Mouse (Mus musculus) erythroblast, embryonic 14.5 days (primary cell): Measurements from ENCODE around the gene Cdkn2aipnl.

Experiments
- GATA1 ChIP-seq: IDR thresholded peaks from 2 replicates; pipeline ENCODE4 v1.6.1; 2012; ENCODE audit warnings: low read length, inconsistent platforms, mixed read lengths
- TAL1 ChIP-seq: IDR thresholded peaks from 3 replicates; pipeline ENCODE4 v1.6.1; 2012; ENCODE audit warnings: low read length, inconsistent platforms, mixed read lengths

DNA sequence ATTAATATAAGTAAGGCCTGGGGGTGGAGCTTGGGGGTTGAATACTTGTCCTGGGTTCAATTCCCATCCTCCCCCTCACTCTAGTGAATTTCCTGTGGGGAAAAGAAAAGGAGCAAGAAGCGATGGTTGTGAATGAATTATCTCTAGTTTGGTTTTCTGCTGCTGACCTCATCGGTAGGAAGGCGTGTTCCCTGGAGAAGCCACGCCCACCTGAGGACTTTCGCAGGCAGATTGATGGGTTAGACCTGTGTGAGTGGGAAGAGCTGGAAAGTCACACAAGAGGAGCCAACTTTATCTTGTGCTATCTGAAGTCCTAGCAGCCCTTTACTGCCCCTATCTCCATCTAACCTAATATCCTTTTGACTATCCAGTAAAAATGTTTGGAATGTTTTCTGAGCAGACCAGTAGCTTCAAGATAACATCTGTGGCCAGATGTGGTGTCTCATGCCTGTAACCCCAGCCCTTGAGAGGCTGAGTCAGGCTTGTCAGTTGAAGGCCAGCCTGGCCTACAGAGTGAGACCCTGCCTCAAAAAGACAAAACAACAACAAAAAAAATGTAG, 15.5 kb upstream of the Cdkn2aipnl start:
- TF ChIP-seq GATA1 (no peak), TAL1 (no peak)
